Mouse (Mus musculus): ENCODE measurements around the gene AA986860. TPM values are rescaled to one million over a fixed set of nuclear protein-coding genes. Genes with fewer than 3 reads are reported as not detected.

The AA986860 gene
- total RNA-seq, 1 experiment = 1.1 TPM

DNA sequence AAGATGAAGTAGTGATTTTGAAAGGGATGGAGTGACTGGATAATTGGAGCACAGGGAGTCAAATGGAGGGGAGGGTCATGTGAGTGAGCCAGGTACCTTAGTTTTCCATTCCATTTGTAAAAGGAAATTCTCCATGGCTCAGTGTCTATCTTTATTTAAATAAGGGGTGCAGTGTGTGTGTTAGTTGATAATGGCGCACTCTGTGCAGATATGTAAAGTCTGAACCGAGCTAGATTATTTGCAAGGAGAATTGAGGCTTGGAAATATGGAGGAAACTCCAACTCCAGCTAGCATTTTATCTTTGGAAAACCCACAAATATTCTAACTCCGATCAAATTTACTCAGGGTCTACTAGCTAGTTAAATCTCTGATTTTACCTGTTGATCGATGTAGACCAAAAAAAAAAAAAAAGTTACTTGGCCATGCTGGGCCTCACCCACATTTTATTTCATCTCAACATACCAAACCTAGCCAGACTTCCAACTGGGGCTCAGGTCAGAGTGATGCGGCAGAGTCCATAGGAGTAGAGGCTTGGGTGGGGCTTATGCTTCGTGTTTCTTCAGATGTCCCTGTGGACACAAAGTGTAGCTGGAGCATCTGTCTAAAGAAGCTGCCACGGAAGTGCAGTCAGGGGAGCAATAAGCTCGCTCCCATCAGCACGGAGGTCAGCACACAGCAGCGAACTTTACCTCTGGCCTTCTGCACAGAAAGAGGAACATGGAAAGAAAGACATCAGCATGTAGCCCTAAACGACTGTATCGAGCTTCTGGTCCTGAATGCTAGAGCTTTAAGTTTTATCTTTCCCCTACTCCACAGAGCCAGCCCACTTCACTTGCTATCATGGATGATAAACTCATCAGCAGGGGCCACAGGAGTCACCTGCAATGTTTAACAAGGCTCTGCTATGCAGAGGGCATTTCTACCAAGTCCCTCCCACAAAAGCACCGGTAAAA lies 1.2 kb downstream of the AA986860 start:
- H3K27ac ChIP-seq (ENCODE audit: insufficient read depth, low read depth, low read length, poor library complexity, severe bottlenecking) = no peak overlapping the region
- in situ Hi-C loops (cut with MboI; ENCODE audit: low sequenced_read_pairs in 2 of 2, unreplicated experiment in 2 of 2) = no loop called here
- no peak overlapping the region for H3K4me3 ChIP-seq (ENCODE audit: insufficient read depth in 1 of 2, low read depth in 1 of 2, low read length in 2 of 2, poor library complexity in 1 of 2, severe bottlenecking in 1 of 2)
- no peaks in the 10 kb centered on the region for H3K36me3 ChIP-seq (ENCODE audit: control insufficient read depth, insufficient read depth, low read length, poor library complexity, severe bottlenecking)
- no peaks in the 10 kb centered on the region for H3K9me3 ChIP-seq (ENCODE audit: control insufficient read depth, insufficient read depth, low read depth, low read length)
- TF ChIP-seq MAFK (IDR thresholded peaks at IDR 0.05; ENCODE audit: insufficient read depth, low read depth, low read length) = no peak
- TF ChIP-seq ZNF384 (IDR thresholded peaks at IDR 0.05; ENCODE audit: low read depth, low read length) = no peak
- TF ChIP-seq ZC3H11A (IDR thresholded peaks at IDR 0.05; ENCODE audit: borderline replicate concordance, low read depth, low read length) = no peak
- TF ChIP-seq CHD2 (IDR thresholded peaks at IDR 0.05; ENCODE audit: low read depth, low read length) = no peak
- no peak for TF ChIP-seq HCFC1 (IDR thresholded peaks at IDR 0.05; ENCODE audit: borderline replicate concordance, insufficient read depth, low read length)
- no peak for DNase-seq (ENCODE audit: low read depth, low spot score)
- H3K9ac ChIP-seq (ENCODE audit: insufficient read depth, low read depth, low read length, poor library complexity, severe bottlenecking) = no peak overlapping the region
- H3K4me1 ChIP-seq (ENCODE audit: control insufficient read depth in 2 of 2, insufficient read depth in 2 of 2, low read length in 2 of 2, poor library complexity in 1 of 2) = peaks cover 0 to 2% of the 10 kb centered on the region in 2 experiments; a peak in 1 of 4 replicates

DNA sequence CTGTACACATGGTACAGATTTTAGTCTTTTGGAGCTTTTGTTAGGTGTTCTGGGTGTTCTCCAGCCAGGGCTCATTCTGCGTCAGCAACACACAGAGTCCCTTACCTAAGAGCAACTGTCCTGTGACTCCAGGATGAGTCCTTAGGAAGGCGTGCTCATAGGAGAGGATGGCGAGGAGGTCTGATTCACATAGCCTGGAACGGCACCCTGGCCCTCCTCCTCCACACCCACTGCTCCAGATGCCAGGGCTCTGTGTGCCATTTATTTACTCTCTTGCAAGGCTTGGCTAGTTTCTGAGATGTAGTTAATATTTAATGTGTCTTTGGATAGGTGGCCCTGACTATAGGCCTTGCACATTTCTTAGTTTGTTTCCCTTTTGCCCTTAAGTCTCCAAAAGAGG lies 1.9 kb downstream of the AA986860 start:
- Histone ChIP-seq H3K4me1 (ENCODE audit: control insufficient read depth in 2 of 2, insufficient read depth in 2 of 2, low read length in 2 of 2, poor library complexity in 1 of 2) (peaks cover 0 to 2% of the 10 kb centered on the region in 2 experiments; a peak in 1 of 4 replicates), H3K36me3 (ENCODE audit: control insufficient read depth, insufficient read depth, low read length, poor library complexity, severe bottlenecking) (no peaks in the 10 kb centered on the region), H3K9me3 (ENCODE audit: control insufficient read depth, insufficient read depth, low read depth, low read length) (no peaks in the 10 kb centered on the region), H3K27ac (ENCODE audit: insufficient read depth, low read depth, low read length, poor library complexity, severe bottlenecking) (no peak overlapping the region), H3K4me3 (ENCODE audit: insufficient read depth in 1 of 2, low read depth in 1 of 2, low read length in 2 of 2, poor library complexity in 1 of 2, severe bottlenecking in 1 of 2) (no peak overlapping the region), H3K9ac (ENCODE audit: insufficient read depth, low read depth, low read length, poor library complexity, severe bottlenecking) (no peak overlapping the region)
- in situ Hi-C loops (cut with MboI; ENCODE audit: low sequenced_read_pairs in 2 of 2, unreplicated experiment in 2 of 2) = no loop called here
- no peak for TF ChIP-seq ZC3H11A (IDR thresholded peaks at IDR 0.05; ENCODE audit: borderline replicate concordance, low read depth, low read length)
- TF ChIP-seq HCFC1 (IDR thresholded peaks at IDR 0.05; ENCODE audit: borderline replicate concordance, insufficient read depth, low read length) = no peak
- TF ChIP-seq MAFK (IDR thresholded peaks at IDR 0.05; ENCODE audit: insufficient read depth, low read depth, low read length) = no peak
- no peak for TF ChIP-seq ZNF384 (IDR thresholded peaks at IDR 0.05; ENCODE audit: low read depth, low read length)
- TF ChIP-seq CHD2 (IDR thresholded peaks at IDR 0.05; ENCODE audit: low read depth, low read length) = no peak
- DNase-seq (ENCODE audit: low read depth, low spot score) = no peak

- Histone ChIP-seq H3K4me1 (ENCODE audit: control insufficient read depth in 2 of 2, insufficient read depth in 2 of 2, low read length in 2 of 2, poor library complexity in 1 of 2) (peaks cover 0 to 2% of the 10 kb centered on the region in 2 experiments; a peak in 1 of 4 replicates), H3K9me3 (ENCODE audit: control insufficient read depth, insufficient read depth, low read depth, low read length) (no peaks in the 10 kb centered on the region), H3K4me3 (ENCODE audit: insufficient read depth in 1 of 2, low read depth in 1 of 2, low read length in 2 of 2, poor library complexity in 1 of 2, severe bottlenecking in 1 of 2) (no peak overlapping the region), H3K36me3 (ENCODE audit: control insufficient read depth, insufficient read depth, low read length, poor library complexity, severe bottlenecking) (no peaks in the 10 kb centered on the region), H3K9ac (ENCODE audit: insufficient read depth, low read depth, low read length, poor library complexity, severe bottlenecking) (no peak overlapping the region), H3K27ac (ENCODE audit: insufficient read depth, low read depth, low read length, poor library complexity, severe bottlenecking) (no peak overlapping the region)
- DNase-seq (ENCODE audit: low read depth, low spot score) = no peak
- in situ Hi-C loops (cut with MboI; ENCODE audit: low sequenced_read_pairs in 2 of 2, unreplicated experiment in 2 of 2) = no loop called here
- TF ChIP-seq CHD2 (IDR thresholded peaks at IDR 0.05; ENCODE audit: low read depth, low read length) = no peak
- TF ChIP-seq ZC3H11A (IDR thresholded peaks at IDR 0.05; ENCODE audit: borderline replicate concordance, low read depth, low read length) = no peak
- TF ChIP-seq MAFK (IDR thresholded peaks at IDR 0.05; ENCODE audit: insufficient read depth, low read depth, low read length) = no peak
- no peak for TF ChIP-seq ZNF384 (IDR thresholded peaks at IDR 0.05; ENCODE audit: low read depth, low read length)
- no peak for TF ChIP-seq HCFC1 (IDR thresholded peaks at IDR 0.05; ENCODE audit: borderline replicate concordance, insufficient read depth, low read length)
These were observed 2.7 kb downstream of the AA986860 start for GRCm38 (mm10) chr1:130734452-130734851.

GRCm38 (mm10) chr1:130734852-130735251 lies 3.1 kb downstream of the AA986860 start:
- DNase-seq (ENCODE audit: low read depth, low spot score) = no peak
- peaks cover 0 to 2% of the 10 kb centered on the region in 2 experiments; a peak in 1 of 4 replicates for H3K4me1 ChIP-seq (ENCODE audit: control insufficient read depth in 2 of 2, insufficient read depth in 2 of 2, low read length in 2 of 2, poor library complexity in 1 of 2)
- TF ChIP-seq MAFK (IDR thresholded peaks at IDR 0.05; ENCODE audit: insufficient read depth, low read depth, low read length) (no peak), CHD2 (IDR thresholded peaks at IDR 0.05; ENCODE audit: low read depth, low read length) (no peak), ZNF384 (IDR thresholded peaks at IDR 0.05; ENCODE audit: low read depth, low read length) (no peak), ZC3H11A (IDR thresholded peaks at IDR 0.05; ENCODE audit: borderline replicate concordance, low read depth, low read length) (no peak), HCFC1 (IDR thresholded peaks at IDR 0.05; ENCODE audit: borderline replicate concordance, insufficient read depth, low read length) (no peak)
- H3K9me3 ChIP-seq (ENCODE audit: control insufficient read depth, insufficient read depth, low read depth, low read length) = no peaks in the 10 kb centered on the region
- no peaks in the 10 kb centered on the region for H3K36me3 ChIP-seq (ENCODE audit: control insufficient read depth, insufficient read depth, low read length, poor library complexity, severe bottlenecking)
- H3K27ac ChIP-seq (ENCODE audit: insufficient read depth, low read depth, low read length, poor library complexity, severe bottlenecking) = no peak overlapping the region
- in situ Hi-C loops (cut with MboI; ENCODE audit: low sequenced_read_pairs in 2 of 2, unreplicated experiment in 2 of 2) = no loop called here
- no peak overlapping the region for H3K4me3 ChIP-seq (ENCODE audit: insufficient read depth in 1 of 2, low read depth in 1 of 2, low read length in 2 of 2, poor library complexity in 1 of 2, severe bottlenecking in 1 of 2)
- no peak overlapping the region for H3K9ac ChIP-seq (ENCODE audit: insufficient read depth, low read depth, low read length, poor library complexity, severe bottlenecking)
